Comparison of ENCODE assay signal across 7 mouse cellular contexts in genomic region chr16:87432033-87432814, GRCm38 (mm10). TPM values are rescaled to one million over a fixed set of nuclear protein-coding genes. Genes with fewer than 3 reads are reported as not detected.
A peak's percentile ranks its signal among the peaks of the same experiment; 100 is the strongest.
DNase-seq lines count a peak whose midpoint lies in the region; ATAC-seq lines count a peak whose summit lies in the region.

TSS of gene Ltn1 (minus strand) at chr16:87432612.

- no peaks in the 10 kb centered on the region for H3K9me3 ChIP-seq in intestine, embryonic 16.5 days (ENCODE audit: control insufficient read depth, low read length)
- H3K9me3 ChIP-seq in midbrain, embryonic 11.5 days (ENCODE audit: control insufficient read depth, low read length), result no peaks in the 10 kb centered on the region

- peak; percentile 99 for DNase-seq in adrenal gland, adult 8-10 months
- DNase-seq in embryo, embryonic 9.5 days (ENCODE audit: extremely low spot score), result peak; percentile 97
- peak; percentile 89 to 98 for DNase-seq in gastrocnemius, postnatal 4 days (ENCODE audit: low spot score in 2 of 2)
- peak; percentile 97 to 98 for DNase-seq in left cerebral cortex, postnatal 36 days (ENCODE audit: low spot score in 2 of 2)
- peak; percentile 99 for DNase-seq in midbrain, embryonic 11.5 days (ENCODE audit: low spot score, missing footprints)
- peak; percentile 98 for DNase-seq in skeletal muscle tissue, adult 2 months (ENCODE audit: low read depth, low spot score)

- peak within 1 kb of the TSS; percentile 90 for H3K9ac ChIP-seq in intestine, embryonic 16.5 days (ENCODE audit: low read depth, low read length)
- H3K9ac ChIP-seq in midbrain, embryonic 11.5 days (ENCODE audit: low read length), result peak within 1 kb of the TSS; percentile 80

- H3K36me3 ChIP-seq in intestine, embryonic 16.5 days (ENCODE audit: control insufficient read depth, insufficient read depth, low read length), result no peaks in the 10 kb centered on the region
- H3K36me3 ChIP-seq in midbrain, embryonic 11.5 days (ENCODE audit: control insufficient read depth, insufficient read depth, low read length), result no peaks in the 10 kb centered on the region

- peak within 1 kb of the TSS; percentile 80 for H3K4me2 ChIP-seq in intestine, embryonic 16.5 days (ENCODE audit: low read depth, low read length)
- H3K4me2 ChIP-seq in midbrain, embryonic 11.5 days, result peak within 1 kb of the TSS; percentile 78

- peak within 1 kb of the TSS; percentile 70 for H3K27ac ChIP-seq in intestine, embryonic 16.5 days (ENCODE audit: low read length)
- H3K27ac ChIP-seq in midbrain, embryonic 11.5 days (ENCODE audit: low read depth, low read length), result no peak within 1 kb of the TSS

- ATAC-seq in intestine, embryonic 16.5 days, result peak; percentile 99
- ATAC-seq in midbrain, embryonic 11.5 days (ENCODE audit: low FRiP score), result peak; percentile 100

- H3K27me3 ChIP-seq in intestine, embryonic 16.5 days (replicated peaks; ENCODE audit: control insufficient read depth, insufficient read depth, low read length), result no peaks in the 10 kb centered on the region
- H3K27me3 ChIP-seq in midbrain, embryonic 11.5 days (ENCODE audit: control insufficient read depth, insufficient read depth, low read length), result no peaks in the 10 kb centered on the region

- H3K4me1 ChIP-seq in intestine, embryonic 16.5 days (ENCODE audit: control insufficient read depth, insufficient read depth, low read length), result no peaks in the 10 kb centered on the region
- no peaks in the 10 kb centered on the region for H3K4me1 ChIP-seq in midbrain, embryonic 11.5 days (ENCODE audit: control insufficient read depth, insufficient read depth, low read length)

- H3K4me3 ChIP-seq in intestine, embryonic 16.5 days (ENCODE audit: low read length), result peak within 1 kb of the TSS; percentile 95
- peak within 1 kb of the TSS; percentile 86 for H3K4me3 ChIP-seq in midbrain, embryonic 11.5 days (ENCODE audit: low read depth, low read length)

- WGBS in intestine, embryonic 16.5 days, result under 1% methylated on average over 56 of the region's 56 CpGs
- 1% methylated on average over 56 of the region's 56 CpGs for WGBS in midbrain, embryonic 11.5 days

- intact Hi-C loops in left cerebral cortex, postnatal 36 days (cut with DNase I), result loop anchor here (1.0 kb wide), 1 partner anchor 23 kb away; no protein-coding TSS in a partner anchor

RNA-seq across cellular contexts. Expression of gene Ltn1, which starts in this region (rescaled TPM):
- 10 to 100 TPM; 33.7 to 41.1 (median 37.8) TPM for total RNA-seq in adrenal gland, adult 8-10 months (2022)
- total RNA-seq in gastrocnemius, postnatal 4 days (2021), result 10 to 100 TPM; 28.7 to 30.4 TPM
- polyA plus RNA-seq in intestine, embryonic 16.5 days (2015; fragmentation: Nextera tagmentation; extraction: Ambion mirVana), result 19.3 and 20.5 TPM in 2 replicates
- total RNA-seq in left cerebral cortex, postnatal 36 days (2021), result 10 to 100 TPM; 43.7 to 44.8 TPM
- 29.6 and 29.7 TPM in 2 replicates for polyA plus RNA-seq in midbrain, embryonic 11.5 days (2014; fragmentation: Nextera tagmentation; extraction: Ambion mirVana)
